Mouse (Mus musculus) C2C12 (cell line): Measurements from ENCODE around the gene Klhl26. TPM values are rescaled to one million over a fixed set of nuclear protein-coding genes. Genes with fewer than 3 reads are reported as not detected.

Experiments
- H3K27me3 ChIP-seq: one replicate; pipeline ENCODE4 v1.6.1; 2011; ENCODE audit not compliant: control insufficient read depth, insufficient read depth, insufficient read length
- H3K36me3 ChIP-seq: one replicate; pipeline ENCODE4 v1.6.1; 2011; ENCODE audit not compliant: control insufficient read depth, insufficient read depth
- H3K4me3 ChIP-seq: one replicate; pipeline ENCODE4 v1.5.1; 2011; ENCODE audit warnings: mild to moderate bottlenecking, control low read depth; ENCODE audit not compliant: poor library complexity, insufficient read depth, severe bottlenecking
- H3K79me2 ChIP-seq: one replicate; pipeline ENCODE4 v1.6.1; 2011; ENCODE audit not compliant: control insufficient read depth, insufficient read depth
- H3K79me3 ChIP-seq: one replicate; pipeline ENCODE4 v1.6.1; 2011; ENCODE audit warnings: low read depth, control low read depth
- H3ac ChIP-seq: one replicate; pipeline ENCODE3; 2011; ENCODE audit warnings: low read depth; ENCODE audit not compliant: control insufficient read depth, insufficient read length
- CEBPB ChIP-seq: IDR thresholded peaks from one replicate; pipeline ENCODE4 v1.6.1; 2011; ENCODE audit warnings: low read depth, mild to moderate bottlenecking, control low read depth, moderate library complexity
- CTCF ChIP-seq: IDR thresholded peaks from one replicate; pipeline ENCODE4 v1.5.1; 2011; ENCODE audit not compliant: control insufficient read depth, insufficient read depth, insufficient read length
- FOSL1 ChIP-seq: IDR thresholded peaks from one replicate; pipeline ENCODE4 v1.8.0; 2011; ENCODE audit warnings: mild to moderate bottlenecking, low read length; ENCODE audit not compliant: poor library complexity, insufficient read depth, severe bottlenecking
- MAX ChIP-seq: IDR thresholded peaks from one replicate; pipeline ENCODE4 v1.6.1; 2011; ENCODE audit warnings: mild to moderate bottlenecking, control low read depth
- MYOD1 ChIP-seq: IDR thresholded peaks from one replicate; pipeline ENCODE4 v1.6.1; 2011; ENCODE audit warnings: low read depth; ENCODE audit not compliant: control insufficient read depth, insufficient read length
- MYOG ChIP-seq: IDR thresholded peaks from one replicate; pipeline ENCODE4 v1.6.1; 2011; ENCODE audit not compliant: control insufficient read depth, insufficient read length; ENCODE audit errors: extremely low read depth
- USF1 ChIP-seq: IDR thresholded peaks from one replicate; pipeline ENCODE4 v1.6.1; 2011; ENCODE audit warnings: low read depth, mild to moderate bottlenecking, control low read depth, moderate library complexity
- polyA plus RNA-seq: library from polyadenylated mRNA; unstranded; fragments of >200 nt; fragmentation: generic; extraction: Trizol; gene quantifications from one replicate; pipeline ENCODE4 v1.2.1, GENCODE M21; 2012; ENCODE audit warnings: missing spikeins

Klhl26 gene
- polyA plus RNA-seq, 1 experiment: 34.4 TPM

GRCm38 (mm10) chr8:70465701-70466100 is 11.1 kb downstream of the Klhl26 start:
- Histone ChIP-seq H3K4me3 (no peak overlapping the region), H3K79me2 (peaks cover 82% of the 10 kb centered on the region), H3K27me3 (no peaks in the 10 kb centered on the region), H3K79me3 (peaks cover 37% of the 10 kb centered on the region), H3K36me3 (peaks cover 12% of the 10 kb centered on the region), H3ac (no peak overlapping the region)
- TF ChIP-seq MYOD1 (no peak), CEBPB (no peak), MYOG (no peak), FOSL1 (no peak)

DNA sequence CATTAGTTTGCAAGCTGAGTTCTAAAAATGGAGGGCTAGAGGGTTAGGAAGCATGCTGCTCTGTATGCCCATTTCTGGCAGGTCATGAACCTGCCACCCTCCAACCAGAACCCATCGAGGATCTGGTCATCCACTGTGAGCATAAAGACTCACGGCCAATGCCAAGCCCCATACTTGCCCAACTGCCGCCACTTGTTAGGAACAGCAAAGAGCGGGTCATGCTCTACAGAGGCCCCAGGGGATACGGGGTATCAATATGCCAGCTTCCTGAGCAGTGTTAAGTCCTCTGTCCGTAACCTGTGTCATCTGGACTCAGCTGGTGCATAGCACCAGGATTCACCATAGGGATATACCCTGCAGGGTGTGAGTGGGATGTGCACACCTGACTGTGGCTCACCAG is 12.6 kb downstream of the Klhl26 start:
- Histone ChIP-seq H3K36me3 (peaks cover 14% of the 10 kb centered on the region), H3K27me3 (no peaks in the 10 kb centered on the region), H3K79me2 (peaks cover 76% of the 10 kb centered on the region), H3ac (no peak overlapping the region), H3K79me3 (peaks cover 28% of the 10 kb centered on the region), H3K4me3 (no peak overlapping the region)
- no peak for TF ChIP-seq USF1

GRCm38 (mm10) chr8:70463306-70463705 is 13.5 kb downstream of the Klhl26 start:
- Histone ChIP-seq H3K4me3 (no peak overlapping the region), H3K27me3 (no peaks in the 10 kb centered on the region)
- TF ChIP-seq FOSL1 (no peak), MYOD1 (no peak), CTCF (no peak), CEBPB (no peak), MYOG (no peak), USF1 (no peak), MAX (no peak)

DNA sequence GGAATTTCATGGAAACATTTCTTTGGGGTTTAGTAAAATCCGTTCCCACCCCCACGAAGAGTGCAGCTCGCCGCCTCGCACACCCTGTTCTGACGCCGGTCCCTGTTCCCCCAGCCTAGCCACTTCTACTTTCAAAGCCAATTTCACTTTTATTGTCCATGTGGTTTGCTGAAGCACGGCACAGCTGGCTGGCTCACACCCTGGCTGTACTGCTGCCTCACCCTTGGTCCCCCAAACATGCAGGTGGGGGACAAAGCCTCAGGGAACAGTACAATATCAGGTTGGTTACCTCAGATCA is 14.3 kb downstream of the Klhl26 start:
- Histone ChIP-seq H3ac (peak overlapping the region; percentile 34), H3K36me3 (peaks cover 20% of the 10 kb centered on the region), H3K79me3 (peaks cover 21% of the 10 kb centered on the region), H3K79me2 (peaks cover 76% of the 10 kb centered on the region), H3K27me3 (no peaks in the 10 kb centered on the region), H3K4me3 (no peak overlapping the region)
- TF ChIP-seq MYOG (no peak), MYOD1 (peak; percentile 9), USF1 (no peak), CEBPB (no peak), FOSL1 (no peak), MAX (peak; percentile 43), CTCF (no peak)

More at GRCm38 (mm10) chr8:70463306-70463705, 13.5 kb downstream of the Klhl26 start:
- Histone ChIP-seq H3K36me3 (peaks cover 20% of the 10 kb centered on the region), H3ac (no peak overlapping the region), H3K79me3 (peaks cover 21% of the 10 kb centered on the region), H3K79me2 (peaks cover 76% of the 10 kb centered on the region)

DNA sequence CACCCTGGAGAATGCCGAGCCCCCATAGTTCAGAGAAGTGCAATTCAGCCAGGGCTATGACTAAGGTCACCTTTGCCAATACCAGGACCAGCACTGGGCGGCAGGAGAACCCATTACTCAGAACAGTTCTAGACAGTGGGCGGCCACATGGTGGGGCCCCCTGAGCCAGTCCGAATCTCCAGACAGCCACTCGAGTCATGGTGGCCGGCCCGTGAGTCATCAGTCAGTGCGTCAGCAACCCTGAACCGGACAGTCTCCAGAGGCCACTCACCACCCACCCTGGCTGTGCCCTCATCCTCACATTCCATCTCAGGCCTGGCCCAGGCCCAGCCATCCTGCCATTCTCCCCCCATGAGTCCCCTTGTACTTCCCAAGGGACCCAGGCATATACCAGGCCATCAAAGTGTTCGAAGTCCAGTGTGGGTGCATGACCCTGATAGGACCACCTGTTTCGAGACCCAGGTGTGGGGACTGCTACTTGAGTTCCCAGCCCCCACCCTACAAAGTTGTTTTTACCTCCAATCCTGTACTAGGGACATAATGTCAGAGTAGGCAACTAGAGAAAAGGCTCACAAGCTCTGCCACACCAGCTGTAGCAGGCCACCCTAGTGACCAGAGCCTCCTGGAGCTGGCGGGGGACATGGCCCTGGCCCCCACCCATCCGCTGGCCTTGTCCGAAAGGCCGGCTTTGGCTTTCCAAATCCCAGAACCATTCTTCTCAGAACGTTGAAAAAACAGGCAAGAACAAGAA is 14.8 kb downstream of the Klhl26 start:
- Histone ChIP-seq H3K79me3 (peaks cover 21% of the 10 kb centered on the region), H3K27me3 (no peaks in the 10 kb centered on the region), H3K4me3 (no peak overlapping the region), H3K79me2 (peaks cover 73% of the 10 kb centered on the region), H3K36me3 (peaks cover 20% of the 10 kb centered on the region), H3ac (no peak overlapping the region)
- TF ChIP-seq MAX (peak; percentile 25), CTCF (no peak), MYOD1 (peak; percentile 41), MYOG (no peak), USF1 (no peak), FOSL1 (peak; percentile 84)

DNA sequence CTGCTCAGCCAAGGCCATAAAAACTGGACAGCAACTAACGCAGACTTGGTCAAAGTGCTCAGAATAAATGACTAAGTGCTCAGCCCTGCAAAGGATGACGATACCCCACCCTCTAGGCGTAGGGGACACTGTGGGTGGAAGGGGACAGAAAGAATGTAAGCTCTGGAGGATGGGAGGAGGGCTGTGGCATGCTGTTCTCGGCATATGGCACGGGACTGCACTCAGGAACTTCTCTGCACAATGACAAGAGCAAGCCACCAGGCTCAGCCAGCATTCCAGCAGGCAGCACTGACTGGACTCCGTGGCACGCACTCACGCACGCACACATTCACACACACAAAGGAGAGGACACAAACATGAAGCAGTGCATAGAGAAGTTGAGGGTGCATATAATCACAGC is 16.2 kb downstream of the Klhl26 start:
- Histone ChIP-seq H3K79me2 (peaks cover 62% of the 10 kb centered on the region), H3K36me3 (peaks cover 18% of the 10 kb centered on the region), H3K79me3 (peaks cover 18% of the 10 kb centered on the region), H3ac (peak overlapping the region; percentile 39), H3K4me3 (no peak overlapping the region), H3K27me3 (no peaks in the 10 kb centered on the region)
- TF ChIP-seq MYOD1 (no peak), USF1 (no peak), MAX (no peak)
